Mouse (Mus musculus) CD4-positive, CD25-positive, alpha-beta regulatory T cell, adult 9 weeks (primary cell): ENCODE measurements around the gene H2-M10.1. TPM values are rescaled to one million over a fixed set of nuclear protein-coding genes. Genes with fewer than 3 reads are reported as not detected.

Experiments used
- polyA plus RNA-seq: library from polyadenylated mRNA; unstranded; fragments of 100-300 nt; shearing (Covaris generic); gene quantifications from one replicate; pipeline ENCODE4 v1.2.1, GENCODE M21; 2017

H2-M10.1 gene
- polyA plus RNA-seq, result not detected

GRCm38 (mm10) chr17:36326055-36326454 lies at the start of gene H2-M10.1:
Gene H2-M10.1 (minus strand): TSS chr17:36326155.

GRCm38 (mm10) chr17:36368317-36368716 lies 42.4 kb upstream of the H2-M10.1 start, which contains the start of gene H2-M10.3:
Gene H2-M10.3 (minus strand): TSS chr17:36368417.

GRCm38 (mm10) chr17:36286390-36286789 lies 39.6 kb downstream of the H2-M10.1 start, which contains the start of gene H2-M10.2:
Gene H2-M10.2 (minus strand): TSS chr17:36286490.

Other genes starting within 250 kb of the H2-M10.1 start
- gene Gm19684, start 204.5 kb downstream of the H2-M10.1 start, polyA plus RNA-seq, result 1.4 TPM
- 0.33 TPM for gene Gm7030, start 196.7 kb downstream of the H2-M10.1 start, polyA plus RNA-seq
- 14.0 TPM for gene Gm8909, start 157.6 kb downstream of the H2-M10.1 start, polyA plus RNA-seq
- gene H2-T3, start 135.9 kb downstream of the H2-M10.1 start, polyA plus RNA-seq, result 0.46 TPM
- 203 TPM for gene Rpp21, start 68.1 kb downstream of the H2-M10.1 start, polyA plus RNA-seq
- 23.0 TPM for gene Trim39, start 53.9 kb downstream of the H2-M10.1 start, polyA plus RNA-seq
- gene H2-M10.2, start 39.7 kb downstream of the H2-M10.1 start, polyA plus RNA-seq, result not detected
- gene H2-M10.3, start 42.3 kb upstream of the H2-M10.1 start, polyA plus RNA-seq, result not detected
- gene H2-M10.4, start 136.2 kb upstream of the H2-M10.1 start, polyA plus RNA-seq, result not detected
- not detected for gene H2-M11, start 220.9 kb upstream of the H2-M10.1 start, polyA plus RNA-seq